Mouse (Mus musculus) cerebellum, adult (tissue): Measurements from ENCODE around the gene Src.

Experiments
- ATAC-seq: cut with Nextera tagmentation; 2 replicates; pipeline ENCODE4 v1.9.2; 2017; ENCODE audit warnings: mild to moderate bottlenecking, moderate library complexity, mixed read lengths; ENCODE audit not compliant: insufficient number of reproducible peaks, low FRiP score, low TSS enrichment

Src gene

DNA sequence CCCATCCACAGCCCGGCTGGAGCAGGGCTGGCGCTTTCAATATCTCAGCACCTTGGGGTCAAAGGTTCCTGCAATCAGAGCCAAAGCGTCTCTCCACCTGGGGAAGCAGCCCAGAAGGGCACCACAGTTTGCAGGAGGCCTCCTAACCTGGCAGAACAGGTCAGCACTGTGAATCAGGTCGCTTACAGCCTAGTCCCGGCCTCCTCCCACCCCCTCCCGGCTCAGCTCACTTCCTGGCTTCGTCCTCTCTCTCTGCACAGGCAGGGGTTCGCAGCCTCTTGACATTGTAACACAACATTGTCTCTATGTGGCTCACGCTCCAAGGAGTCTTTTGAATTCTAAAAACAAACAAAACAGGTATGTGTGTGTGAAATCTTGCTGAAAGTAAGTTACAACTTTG, 15.8 kb downstream of the Src start:
- ATAC-seq = no peak

DNA sequence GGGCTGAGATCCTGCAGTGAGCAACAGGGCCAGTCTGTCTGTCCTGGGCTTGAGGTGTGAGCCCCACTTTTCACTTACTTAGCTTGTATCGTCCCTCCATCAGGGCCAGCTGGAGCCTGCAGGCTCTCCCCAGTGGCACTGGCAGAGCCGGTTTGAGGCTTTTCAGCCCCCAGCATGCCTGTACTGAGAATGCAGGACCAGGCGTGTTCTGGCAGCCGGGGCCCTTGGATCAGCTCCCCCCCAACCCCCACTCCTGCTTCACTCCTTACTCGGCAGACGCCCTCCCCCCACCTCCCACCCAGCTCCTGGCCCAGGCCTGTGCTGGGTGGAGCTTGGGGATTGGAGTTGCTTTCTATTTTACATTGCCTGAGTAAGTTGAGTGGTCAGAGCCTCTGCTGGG, 16.3 kb downstream of the Src start:
- ATAC-seq = no peak

DNA sequence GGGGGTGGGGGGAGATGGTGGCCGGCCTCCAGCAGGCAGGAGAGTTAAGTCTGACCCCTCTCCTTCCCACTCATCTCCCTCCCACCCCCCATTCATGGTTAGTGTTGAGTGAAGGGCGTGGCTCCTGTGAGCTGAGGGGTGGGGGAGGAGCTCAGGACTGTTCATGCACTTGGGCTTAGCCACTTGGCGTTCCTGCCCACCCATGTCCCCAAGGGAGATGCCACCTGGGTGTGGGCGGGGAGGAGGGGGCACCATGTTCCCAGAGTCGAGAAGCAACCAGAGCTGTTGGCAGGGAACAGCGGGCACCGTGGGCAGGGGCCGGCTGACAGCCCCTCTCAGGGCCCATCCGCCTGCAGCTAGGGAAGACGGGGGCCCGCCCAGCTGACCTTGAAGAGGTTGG, 18.3 kb downstream of the Src start:
- no peak for ATAC-seq

DNA sequence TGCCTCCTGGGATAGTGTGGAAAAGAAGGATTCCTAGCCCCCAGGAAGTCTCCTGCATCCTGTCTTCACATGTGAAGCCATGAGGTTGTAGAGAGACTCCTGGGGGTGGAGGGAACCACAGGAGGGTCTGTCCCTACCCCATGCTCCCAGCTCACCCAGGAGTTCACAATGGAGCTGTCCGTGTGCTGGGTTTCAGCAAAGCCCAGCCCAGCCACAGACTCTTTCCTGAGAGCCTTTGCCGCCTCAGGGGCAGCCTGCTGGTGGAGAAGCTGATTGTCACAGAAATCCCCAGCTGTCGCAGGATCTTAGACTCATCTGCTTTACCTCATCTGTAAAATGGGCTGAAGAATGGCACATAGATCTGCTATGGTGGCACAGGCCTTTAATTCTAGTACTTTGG, 18.9 kb downstream of the Src start:
- no peak for ATAC-seq

DNA sequence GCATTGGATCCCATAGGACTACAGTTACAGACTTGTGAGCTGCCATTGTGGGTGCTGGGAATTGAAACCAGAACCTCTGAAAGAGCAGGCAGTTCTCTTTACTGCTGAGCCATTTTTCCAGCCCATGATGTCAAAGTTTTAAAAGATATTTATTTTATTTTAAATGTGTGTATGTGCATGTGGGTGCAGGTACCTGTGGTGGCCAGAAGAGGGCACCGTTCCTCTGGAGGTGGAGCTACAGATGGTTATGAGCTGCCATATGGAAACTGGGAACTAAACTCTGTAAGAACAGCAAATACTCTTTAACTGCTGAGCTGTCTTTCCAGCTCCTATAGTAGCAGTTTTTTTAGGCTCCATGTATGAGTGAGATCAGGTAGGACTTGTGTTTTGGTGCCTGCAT, 23.1 kb downstream of the Src start:
- no peak for ATAC-seq

DNA sequence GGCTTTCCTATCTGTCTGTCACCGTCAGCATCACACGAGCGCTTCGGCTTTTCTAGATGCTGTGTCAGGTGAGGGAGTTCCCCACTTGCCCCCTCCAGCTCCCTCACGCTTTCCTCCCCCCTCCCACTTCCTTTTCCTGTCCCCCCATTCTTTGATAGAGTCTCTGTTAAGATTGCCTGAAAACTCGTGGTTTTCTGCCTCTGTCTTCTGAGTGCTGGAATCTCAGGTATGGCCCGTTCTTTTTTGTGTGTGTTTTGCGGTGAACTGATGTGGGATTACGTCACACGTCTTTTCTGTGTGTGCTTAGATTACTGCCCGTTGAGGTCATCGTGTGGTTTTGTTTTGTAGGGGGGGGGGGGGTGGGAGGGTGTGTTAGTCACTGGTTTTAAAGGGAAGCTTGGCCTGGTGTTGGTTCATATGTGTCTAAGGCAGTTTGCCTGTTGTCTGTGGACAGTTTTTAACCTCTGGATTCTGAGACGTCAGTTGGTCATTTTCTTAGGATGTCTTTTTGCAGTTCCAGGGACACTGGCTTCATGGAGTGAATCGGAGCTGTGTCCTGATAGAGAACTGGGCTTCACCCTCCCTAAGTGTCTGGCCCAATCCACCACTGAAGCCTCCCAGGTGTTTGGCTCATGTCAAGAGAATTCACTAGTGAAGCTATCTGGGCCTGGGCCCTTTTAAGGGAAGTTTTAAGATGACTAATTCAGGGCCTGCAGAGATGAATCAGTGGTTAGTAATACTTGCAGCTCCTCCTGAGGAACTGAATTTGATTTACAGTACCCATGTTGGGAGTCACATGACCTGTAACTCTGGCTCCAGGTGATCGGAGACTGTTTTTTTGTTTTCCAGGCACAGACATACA, 29.3 kb downstream of the Src start:
- no peak for ATAC-seq

DNA sequence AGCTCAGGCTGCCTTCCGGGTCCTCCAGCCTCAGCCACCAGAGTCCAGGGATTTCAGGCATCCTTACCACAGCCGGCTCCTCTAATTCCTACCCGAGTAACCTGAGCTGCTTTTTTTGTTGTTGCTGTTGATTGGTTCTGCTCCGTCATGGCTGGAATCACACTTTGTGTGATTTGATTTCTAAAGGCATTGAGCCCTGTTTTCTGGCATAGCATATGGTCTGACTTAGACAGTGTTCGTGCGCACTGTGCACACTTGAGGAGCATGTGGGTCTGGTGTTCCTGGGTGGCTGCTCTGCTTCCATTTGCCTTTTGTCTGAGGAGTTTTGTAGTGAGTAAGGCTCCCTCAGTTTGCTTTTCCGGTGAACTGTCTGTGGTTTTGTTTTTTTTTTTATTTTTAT, 30.1 kb downstream of the Src start:
- no peak for ATAC-seq

DNA sequence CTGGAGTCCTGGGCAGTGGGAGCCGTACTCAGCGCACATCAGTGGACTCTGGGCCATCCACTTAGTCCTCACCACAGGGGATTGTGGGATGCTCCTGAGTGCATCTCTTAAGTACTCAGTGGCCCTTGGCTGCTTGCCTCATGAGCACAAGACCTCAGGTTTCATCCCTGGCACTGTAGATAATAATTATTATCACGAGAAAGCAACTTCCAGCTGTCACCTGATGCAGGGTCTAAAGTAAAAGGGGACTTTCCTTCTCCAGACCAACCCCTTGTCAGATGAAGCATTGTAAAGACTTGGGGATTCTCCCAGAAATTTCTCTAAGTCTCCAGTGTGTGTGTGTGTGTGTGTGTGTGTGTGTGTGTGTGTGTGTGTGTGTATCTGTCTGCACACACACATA, 32.7 kb downstream of the Src start:
- ATAC-seq = no peak

DNA sequence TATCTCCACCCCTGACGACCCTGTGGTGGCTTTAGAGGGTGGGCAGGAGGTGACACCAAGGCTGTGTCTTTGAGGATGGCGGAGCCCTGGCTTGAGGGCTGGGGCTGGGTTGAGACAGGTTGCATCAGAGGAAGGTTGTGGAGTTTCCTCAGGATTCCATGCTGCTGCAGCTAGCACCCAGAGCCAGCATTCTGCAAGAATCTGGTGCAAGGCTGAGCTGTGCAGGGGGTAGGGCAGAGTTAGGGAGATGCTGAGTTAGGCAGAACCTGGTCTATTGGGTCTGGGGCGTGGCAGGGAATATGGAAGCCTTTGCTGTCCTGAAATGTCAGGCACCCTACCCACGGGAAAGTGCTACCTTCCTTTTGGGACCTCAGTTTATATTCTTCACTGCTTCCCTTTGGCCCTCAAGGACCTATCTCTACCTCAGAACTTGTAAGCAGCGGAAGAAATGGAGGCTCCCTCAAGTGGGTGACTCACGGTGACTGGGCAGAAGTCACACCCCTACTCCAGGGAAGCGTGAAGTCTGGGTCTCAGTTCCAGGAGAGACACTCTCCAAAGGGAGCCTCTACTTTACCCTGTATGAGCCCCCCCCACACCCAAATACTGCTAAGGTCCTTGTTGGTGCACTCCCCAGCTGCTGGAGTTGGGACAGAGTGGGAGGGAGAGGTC, 33.3 kb downstream of the Src start:
- ATAC-seq = no peak

DNA sequence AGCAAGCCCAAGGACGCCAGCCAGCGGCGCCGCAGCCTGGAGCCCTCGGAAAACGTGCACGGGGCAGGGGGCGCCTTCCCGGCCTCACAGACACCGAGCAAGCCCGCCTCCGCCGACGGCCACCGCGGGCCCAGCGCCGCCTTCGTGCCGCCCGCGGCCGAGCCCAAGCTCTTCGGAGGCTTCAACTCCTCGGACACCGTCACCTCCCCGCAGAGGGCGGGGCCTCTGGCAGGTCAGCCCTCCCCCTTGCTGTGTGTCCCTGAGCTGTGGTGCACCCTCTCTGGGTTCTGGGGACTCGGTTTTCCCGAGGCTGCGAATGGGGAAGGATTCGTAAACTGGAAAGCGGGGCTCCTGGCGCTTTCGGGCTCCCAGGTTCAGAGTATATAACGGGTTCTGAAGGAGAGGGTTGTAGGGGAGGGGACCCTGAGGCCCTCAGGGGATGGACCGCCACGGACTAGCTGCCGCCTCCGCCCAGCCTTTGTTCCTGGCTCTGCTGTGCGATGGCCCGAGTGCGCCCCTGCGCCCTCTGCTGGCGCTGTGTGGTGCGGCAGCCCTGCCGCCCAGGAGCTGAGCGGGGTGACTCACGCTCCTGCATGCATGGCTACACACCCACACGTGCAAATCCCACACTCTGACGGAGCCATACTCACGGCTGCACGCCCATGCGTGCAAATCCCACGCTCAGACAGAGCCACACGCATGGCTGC, 39.0 kb downstream of the Src start:
- peak; percentile 83 for ATAC-seq

DNA sequence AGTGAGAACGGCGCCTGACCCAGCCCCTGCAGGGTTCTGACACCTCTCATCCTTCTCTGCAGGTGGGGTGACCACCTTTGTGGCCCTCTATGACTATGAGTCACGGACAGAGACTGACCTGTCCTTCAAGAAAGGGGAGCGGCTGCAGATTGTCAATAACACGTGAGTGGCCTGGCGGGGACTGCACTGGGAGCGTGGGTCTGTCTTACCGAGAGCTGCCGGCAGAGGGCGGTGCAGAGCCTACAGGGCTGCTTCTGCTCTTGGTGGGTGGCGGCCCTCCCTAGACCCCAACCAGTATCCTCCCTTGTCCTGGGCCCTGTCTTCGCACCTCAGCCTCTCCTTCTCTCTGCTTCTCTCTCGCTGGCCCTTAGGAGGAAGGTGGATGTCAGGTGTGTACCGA, 40.2 kb downstream of the Src start:
- no peak for ATAC-seq

DNA sequence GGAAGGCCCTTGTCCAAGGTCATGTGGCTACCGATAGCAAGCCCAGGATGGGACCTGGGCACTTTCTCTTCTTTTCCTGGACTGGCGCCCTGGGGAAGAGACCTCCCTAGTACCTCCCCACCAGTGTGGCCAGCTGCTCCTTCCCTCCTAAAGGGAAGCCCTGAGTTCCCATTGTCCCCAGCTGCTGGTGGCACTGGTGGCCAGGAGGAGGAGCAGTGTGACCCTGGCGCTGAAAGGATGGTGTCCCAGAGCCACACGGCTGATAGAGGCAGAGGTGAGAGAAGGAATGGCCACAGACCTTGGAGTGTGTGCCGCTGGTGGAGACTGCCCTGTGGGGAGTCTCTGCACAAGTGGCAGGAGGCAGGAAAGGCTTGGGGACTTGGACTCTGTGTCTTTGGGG, 41.5 kb downstream of the Src start:
- no peak for ATAC-seq

DNA sequence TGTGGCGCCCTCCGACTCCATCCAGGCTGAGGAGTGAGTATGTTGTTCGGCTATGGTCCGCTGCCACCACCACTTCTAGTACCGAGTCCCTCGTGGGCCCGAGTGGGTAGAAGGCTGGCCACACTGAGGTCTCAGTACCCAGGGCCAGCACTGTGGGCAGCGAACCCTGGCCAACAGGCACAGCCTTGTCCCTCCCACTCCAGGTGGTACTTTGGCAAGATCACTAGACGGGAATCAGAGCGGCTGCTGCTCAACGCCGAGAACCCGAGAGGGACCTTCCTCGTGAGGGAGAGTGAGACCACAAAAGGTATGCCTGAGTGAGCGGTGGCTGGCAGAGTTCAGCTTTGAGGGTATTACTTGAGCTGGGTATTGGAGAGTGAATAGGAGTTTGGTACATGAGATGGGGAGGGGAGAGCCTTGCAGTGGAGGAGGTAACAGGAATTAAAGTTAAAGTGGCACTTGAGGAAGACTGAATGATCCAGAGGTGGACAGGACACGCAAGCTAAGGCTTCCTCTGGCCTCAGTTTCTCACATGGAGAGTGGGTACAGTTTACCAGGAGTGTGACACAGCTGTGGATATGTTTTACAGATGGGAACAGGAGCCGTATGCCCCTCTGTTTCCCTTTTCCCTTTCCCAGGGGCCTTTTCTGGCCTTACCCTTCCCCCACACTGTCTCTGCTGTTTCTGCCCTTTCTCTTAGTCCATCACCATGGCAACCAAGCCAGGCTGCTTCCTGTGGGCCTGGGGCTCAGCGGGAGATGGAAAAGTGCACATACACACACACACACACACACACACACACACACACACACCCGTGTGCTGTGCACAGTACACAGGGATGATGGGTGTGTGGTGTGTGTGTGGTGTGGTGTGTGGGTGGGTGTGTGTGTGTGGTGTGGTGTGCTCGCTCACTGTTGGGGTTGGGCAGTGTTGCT, 44.8 kb downstream of the Src start:
- no peak for ATAC-seq

DNA sequence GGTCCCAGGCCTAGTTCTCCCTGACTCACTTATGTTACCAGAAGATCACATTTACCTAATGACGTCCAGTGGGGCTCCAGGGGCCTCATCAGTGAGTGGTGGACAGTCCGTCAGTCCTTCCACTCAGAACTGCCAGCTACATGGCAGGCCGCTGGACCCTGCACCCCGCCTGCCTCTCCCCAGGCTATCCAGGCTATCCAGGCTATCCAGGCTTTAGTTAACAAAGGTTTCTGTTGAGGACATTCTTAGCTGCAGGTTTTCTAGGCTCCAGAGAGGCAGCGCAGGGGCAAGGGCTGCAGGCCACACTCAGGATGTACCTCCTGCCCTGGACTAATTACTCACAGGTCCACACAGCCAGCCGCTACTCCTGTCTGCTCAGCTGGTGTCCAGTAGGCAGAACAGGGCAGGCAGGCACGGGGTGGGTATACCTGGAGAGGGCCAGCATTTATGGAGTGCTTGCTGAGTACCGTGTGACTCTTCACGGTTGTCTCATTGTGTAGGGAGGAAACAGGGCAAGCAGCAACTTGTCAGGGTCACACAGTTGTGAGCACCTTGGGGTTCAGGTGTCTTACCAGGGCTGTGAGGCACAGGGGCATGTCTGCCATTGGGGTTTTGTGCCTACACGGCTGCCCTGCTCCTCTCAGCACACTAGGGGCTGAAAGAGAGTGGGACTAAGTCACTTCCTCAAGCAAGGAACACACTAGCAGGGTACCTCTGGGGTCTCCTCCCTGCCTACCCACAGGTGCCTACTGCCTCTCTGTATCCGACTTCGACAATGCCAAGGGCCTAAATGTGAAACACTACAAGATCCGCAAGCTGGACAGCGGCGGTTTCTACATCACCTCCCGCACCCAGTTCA, 45.9 kb downstream of the Src start:
- no peak for ATAC-seq

DNA sequence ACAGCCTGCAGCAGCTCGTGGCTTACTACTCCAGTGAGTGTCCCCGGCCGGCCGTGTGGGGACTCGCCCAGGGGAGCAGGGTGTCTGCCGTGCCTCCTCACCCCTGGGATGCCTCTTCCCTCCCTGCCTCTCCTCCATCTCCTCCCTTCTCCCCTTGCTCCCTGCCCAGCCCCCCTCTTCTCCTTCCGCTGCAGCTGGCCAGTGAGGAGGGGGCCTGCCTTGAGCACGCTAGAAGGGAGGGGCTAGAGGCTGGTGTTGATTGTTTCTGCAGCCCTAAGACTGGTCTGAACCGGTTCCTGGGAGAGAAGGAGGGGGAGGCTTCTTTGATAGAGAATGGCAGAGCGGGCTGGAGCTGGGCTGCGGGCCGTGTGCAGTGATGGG, 46.5 kb downstream of the Src start:
- no peak for ATAC-seq

DNA sequence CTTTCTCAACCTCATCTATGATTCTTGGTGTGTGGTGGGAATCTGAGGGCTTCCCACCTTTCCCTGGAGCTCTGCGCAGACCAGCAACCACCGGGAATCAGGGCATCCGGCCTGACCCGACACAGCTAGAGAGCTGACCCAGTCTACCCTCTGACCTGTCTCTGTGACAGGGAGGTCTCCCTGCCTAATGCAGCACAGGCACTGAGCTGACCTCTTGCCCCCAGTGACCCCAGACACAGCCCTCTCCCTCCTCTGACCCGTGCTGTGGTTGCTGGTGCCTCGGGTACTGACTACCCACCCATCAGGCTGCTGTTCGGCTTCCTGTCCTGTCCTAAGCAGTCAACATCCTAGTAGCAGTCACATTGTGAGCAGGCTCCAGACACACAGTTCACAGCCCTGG, 48.6 kb downstream of the Src start:
- no peak for ATAC-seq

DNA sequence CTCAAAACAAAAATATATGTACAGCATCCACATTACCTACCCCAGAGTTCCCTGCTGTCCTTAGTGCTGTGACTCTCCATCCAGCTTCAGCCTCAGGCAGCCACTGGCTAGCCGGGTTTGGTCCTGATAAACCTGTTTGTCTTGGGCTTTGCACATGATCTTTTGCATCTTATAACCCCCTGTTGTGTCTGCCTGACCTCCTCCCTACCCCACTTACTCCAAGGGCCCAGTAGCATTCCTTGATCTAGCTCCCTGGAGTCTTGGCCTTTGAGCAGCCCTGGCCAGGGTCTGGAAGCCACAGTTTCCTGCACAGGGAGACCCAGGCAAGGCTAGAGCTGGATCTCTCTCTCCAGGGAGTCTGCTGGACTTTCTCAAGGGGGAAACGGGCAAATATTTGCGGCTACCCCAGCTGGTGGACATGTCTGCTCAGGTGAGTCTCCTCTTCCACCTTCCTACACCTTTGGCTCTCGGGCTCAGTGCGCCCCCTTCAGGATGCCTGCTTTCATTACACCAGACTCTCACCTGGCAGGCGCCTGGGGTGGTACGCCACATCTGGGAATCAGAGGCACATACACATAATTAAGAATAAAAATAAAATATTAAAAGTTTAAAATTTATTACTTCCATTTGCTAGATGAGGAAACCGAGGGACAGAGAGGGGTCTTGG, 50.0 kb downstream of the Src start:
- ATAC-seq = no peak

DNA sequence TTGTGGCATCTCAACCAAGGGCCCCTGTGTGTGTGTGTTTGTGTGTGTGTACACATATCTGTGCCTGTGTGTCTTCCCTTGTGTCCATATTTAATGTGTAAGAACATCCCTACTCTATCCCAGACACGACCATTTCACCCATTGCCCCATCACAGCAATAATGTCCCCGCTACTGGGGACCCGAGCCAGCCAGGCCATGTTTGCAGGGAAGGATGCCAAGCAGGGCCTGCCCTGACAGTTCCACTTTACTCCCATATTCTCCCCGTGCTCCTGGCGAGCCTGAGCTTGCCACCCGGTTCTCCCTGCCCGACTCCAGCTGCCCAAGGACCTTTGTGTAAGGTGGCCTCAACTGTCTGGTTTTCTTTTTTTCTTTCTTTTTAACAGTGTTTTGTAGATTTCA, 53.0 kb downstream of the Src start:
- ATAC-seq = no peak

DNA sequence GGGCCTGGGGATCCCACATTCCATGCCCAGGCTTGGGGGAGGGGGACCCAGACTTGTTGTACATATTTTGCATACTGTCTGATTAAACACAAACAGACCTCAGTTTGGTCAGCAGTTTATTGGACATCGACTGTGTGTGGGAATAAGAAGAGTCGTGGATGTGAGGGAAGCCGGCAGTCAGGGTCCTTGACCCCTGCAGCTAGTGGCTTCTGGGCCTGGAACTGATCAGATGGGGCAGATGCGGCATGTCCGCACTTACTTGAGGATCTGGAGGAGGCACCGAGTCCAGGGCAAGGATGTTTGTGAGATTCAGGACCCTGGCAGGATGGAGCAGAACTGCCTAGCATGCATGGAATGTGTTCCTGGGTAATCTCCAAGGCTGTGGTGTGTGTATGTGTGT, 53.5 kb downstream of the Src start:
- no peak for ATAC-seq
